Mouse (Mus musculus) retina, postnatal 7 days (tissue): ENCODE results near the gene Pdzd2.
A peak's percentile ranks its signal among the peaks of the same experiment; 100 is the strongest.
"Not testable (repeated sequence)": the region's sequence is repeated elsewhere in the genome, so short reads cannot be mapped to it uniquely, and the experiment has no call there.

Experiments used
- DNase-seq: peaks from one replicate; pipeline ENCODE4 v3.0.0-alpha.2; 2012; ENCODE audit warnings: low read depth, low spot score

Pdzd2 gene

DNA sequence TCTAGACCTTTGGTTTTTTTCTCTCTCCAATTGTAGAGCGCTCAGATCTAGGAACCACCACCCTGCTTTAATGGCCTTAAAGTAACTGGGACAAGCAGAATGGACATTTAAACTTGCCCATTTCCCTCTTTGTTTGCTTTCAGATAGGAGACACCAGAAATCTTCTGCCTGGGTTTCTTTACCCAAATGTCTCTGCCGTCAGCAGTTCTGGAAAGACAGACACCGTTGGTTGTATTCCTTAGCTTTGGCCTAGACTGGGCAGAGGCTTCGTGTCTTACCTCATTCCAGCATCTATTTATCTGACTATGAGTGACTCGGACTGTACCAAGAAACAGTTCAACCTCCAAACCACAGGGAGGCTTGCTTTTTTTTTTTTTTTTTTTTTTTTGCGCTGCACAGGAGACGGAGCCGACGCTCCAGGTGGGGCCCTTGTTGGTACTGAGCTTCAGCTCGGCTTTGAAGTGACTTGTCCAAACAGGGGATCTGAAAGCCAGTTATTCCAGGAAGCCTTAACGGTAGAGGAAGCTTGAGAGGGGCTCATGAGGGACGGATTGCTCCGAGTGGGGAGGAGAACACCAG lies 363.1 kb downstream of the Pdzd2 start:
- DNase-seq = no peak

GRCm38 (mm10) chr15:12375641-12376311 lies 363.9 kb downstream of the Pdzd2 start:
- peak; percentile 59 for DNase-seq

DNA sequence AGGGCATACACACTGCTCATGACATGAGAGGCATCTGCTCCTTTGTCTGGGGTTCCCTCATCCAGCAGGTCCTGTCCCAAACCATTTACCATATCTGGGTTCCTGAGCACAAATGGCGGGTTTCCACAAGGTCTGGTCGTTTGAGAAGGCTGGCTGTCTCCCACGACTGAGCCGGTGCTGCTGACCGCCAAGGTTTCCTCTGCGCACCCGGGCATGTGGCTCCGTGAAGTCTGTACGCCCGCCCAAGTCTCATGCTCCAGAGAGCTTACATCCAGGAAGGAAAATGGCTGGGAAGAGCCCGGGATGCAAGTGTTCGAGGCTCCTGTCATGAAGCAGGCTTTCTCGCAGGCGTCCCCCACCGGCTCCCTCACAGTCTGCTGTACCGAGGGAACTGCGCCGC lies 364.8 kb downstream of the Pdzd2 start:
- no peak for DNase-seq

- DNase-seq = no peak
These were observed 365.8 kb downstream of the Pdzd2 start for GRCm38 (mm10) chr15:12373918-12374317.

GRCm38 (mm10) chr15:12373496-12373895 lies 366.2 kb downstream of the Pdzd2 start:
- no peak for DNase-seq

DNA sequence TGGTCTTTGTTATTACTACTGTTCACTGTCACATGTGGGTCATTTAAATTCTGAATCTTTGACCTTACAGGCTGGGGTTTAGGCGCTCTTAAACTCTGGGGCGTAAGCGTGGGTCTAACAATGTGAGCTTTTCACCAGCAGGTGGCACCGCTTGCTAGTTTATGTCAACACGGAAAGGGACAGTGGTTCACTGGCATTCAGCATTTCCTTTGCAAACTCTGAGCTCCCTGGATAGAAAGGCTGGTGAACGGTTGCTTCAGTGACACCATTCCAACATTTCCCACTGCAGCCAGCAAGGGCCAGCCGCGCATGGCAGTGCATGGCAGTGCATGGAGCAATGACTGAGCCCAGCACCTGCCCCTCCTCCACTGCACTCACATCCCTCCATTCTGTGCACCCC lies 368.5 kb downstream of the Pdzd2 start:
- peak; percentile 63 for DNase-seq

DNA sequence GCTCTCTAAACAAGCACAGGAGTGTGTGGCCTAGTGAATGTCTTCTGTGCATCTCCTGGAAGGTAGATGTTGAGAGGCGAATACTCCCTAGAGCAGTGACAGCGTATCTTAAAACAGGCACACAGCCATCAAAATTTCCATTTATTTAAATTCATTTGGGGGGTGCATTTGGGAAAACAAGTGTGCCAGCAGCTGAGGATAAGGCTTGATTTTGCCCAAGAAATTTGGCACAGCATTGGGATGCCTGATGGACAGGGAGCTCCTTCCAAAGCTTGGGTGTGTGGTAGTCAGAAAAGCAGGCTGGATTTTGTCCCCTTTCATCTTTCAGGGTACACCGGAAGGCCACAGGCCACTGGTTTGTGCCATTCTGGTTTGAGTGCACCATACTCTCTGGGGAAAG lies 369.6 kb downstream of the Pdzd2 start:
- DNase-seq = no peak

DNA sequence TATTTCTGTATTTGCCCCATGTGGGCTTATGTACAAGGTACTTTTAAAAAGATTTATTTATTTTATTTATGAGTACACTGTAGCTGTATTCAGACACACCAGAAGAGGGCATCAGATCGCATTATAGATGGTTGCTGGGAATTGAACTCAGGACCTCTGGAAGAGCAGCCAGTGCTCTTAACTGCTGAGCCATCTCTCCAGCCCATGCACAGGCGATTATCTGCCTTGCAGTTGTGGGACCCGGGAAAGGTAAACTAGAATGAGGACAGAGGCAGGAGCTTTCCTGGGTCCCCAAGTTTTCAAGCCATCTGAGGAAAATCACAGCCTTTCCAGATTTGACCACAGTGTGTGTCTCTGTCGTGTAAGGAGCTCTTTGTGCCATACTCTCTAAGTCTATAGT lies 370.9 kb downstream of the Pdzd2 start:
- no peak for DNase-seq

GRCm38 (mm10) chr15:12368357-12368756 lies 371.4 kb downstream of the Pdzd2 start:
- no peak for DNase-seq

DNA sequence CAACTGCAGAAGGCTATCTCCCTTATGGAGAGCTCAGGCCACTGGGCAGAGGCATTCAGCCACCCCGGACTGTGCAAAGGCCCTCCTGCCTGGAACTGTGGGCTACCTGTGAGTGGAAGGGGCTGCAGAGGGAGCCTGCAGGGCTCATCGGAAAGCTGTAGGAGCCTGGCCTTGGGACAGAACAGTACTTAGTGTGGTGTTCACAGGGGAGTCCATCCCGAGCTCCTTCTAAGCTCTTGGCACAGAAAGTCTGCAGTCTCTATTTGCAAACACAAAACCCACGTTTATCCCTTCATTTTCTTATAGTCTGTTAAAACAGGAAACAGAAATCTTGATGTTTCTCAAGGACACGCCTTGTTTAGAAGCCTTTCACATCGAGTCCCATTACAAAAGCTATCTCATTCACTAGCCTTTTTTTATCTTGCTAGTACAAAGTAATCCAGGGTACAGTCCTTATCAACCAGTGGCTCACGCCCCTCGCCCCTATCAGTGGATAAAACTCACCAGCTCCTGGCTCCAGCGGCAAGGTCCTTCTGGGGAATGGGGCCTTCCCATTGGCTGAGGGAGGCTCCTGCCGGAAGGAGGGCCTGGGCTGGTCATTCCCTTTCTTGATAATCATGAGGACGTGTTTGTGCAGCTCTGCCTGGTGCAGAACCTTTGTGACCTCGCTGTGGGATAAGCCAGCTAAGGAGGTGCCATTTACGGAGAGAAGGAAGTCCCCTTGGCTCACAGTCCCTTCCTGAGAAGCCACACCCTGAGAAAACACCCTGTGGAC lies 372.2 kb downstream of the Pdzd2 start:
- no peak for DNase-seq

DNA sequence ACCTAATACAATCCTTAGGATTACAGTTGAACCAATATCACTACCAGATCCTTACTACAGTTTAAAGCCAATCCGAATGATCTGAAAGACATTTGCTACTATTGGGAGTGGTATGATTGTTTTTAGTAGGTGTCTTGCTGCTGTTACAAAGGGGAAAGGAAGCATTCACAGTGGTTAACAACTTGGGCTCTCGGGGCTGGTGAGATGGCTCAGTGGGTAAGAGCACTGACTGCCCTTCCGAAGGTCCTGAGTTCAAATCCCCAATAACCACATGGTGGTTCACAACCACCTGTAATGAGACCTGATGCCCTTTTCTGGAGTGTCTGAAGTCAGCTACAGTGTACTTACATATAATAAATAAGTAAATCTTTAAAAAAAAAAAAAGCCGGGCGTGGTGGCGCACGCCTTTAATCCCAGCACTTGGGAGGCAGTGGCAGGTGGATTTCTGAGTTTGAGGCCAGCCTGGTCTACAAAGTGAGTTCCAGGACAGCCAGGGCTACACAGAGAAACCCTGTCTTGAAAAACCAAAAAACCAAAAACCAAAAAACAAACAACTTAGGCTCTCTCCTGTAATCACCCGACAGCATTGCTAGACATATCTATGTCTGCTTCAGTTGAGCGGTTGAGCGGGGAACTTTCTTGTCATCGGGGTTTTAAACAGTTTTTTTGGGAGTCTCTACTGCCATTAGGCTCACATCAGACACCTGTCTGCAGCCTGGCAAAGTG lies 373.0 kb downstream of the Pdzd2 start:
- not testable (repeated sequence) for DNase-seq

DNA sequence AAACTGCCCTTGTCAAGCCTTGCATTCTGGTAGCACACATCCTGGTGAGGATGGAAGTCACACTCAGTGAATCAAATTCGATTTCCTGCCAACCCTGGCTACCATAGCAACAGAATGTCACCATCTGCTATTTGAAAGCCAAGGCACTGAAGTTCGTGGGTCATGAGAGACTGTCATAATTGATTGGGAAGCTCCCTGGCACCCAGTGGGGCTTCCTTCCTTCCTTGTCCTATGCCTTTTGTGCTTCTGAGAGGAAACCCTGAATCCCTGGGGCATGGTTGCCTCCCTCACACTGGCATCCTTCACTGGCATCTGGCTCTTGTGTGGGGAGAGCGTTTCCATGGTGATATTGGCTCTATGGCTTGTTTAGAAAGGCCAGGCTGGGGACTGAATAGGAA lies 373.7 kb downstream of the Pdzd2 start:
- DNase-seq = no peak

DNA sequence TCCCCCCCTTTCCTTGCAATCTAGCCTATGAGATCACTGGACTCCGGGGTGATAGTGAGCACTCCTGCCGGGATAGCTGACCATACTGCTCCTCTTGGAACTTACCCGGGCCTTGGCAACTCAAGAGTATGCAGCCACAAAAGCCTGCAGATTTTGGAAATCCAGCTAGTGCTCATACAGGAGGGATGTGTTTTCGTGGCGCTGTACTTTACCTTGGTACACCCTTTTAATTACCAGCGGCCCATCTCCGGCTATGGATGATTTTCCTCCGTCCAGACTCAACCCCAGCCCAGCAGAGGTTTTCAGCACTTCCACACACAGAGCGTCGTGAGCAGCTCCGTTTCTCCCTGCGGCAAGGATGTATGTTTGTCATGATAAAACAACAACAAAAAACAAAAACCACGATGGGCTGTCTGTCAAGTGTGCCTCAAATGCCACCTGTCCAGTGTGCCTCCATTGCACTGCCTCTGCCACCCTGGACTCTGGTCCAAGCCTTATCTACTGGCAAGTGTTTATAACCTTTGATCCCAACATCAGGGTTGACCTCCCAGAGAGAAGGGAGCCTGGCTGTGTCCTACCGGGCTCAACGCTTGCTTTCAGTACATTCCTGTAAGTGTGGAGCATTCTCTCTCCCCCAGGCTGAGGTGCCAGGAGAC lies 374.2 kb downstream of the Pdzd2 start:
- DNase-seq = no peak

GRCm38 (mm10) chr15:12364096-12364495 lies 375.6 kb downstream of the Pdzd2 start:
- no peak for DNase-seq

GRCm38 (mm10) chr15:12362701-12363040 lies 377.1 kb downstream of the Pdzd2 start:
- DNase-seq = no peak

DNA sequence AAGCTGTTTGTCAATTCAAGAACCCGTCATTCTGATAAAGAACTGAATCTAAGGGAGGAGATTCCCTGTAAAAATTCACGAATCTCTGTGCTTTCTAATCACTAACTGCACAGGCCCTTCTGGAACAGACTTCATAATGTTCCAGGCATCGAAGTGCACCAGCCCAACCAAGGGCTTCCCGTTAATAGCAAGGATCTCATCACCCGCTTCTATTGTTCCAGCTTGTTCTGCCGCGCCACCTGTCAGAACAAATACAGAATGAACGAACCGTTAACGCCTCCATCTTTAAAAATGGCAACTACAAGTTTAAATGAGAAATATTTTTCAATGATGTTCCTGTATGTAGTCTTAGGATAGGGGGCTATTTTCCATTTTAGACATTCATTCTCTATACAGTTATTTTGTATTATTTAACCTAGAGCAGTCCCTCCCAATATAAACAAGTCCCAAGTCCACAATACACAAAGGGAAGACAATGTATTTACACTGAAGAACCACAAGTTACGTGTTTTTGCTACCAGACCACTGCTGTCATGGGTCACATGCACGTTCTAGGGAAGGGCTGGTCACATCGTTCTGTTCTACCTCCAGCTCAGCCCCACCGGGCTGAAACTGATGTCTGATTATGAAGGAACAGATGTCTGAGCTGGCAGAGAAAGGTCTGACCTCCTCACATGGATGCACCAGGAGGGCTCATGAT lies 377.6 kb downstream of the Pdzd2 start:
- no peak for DNase-seq

- no peak for DNase-seq
These were observed 379.1 kb downstream of the Pdzd2 start for GRCm38 (mm10) chr15:12360519-12361212.

DNA sequence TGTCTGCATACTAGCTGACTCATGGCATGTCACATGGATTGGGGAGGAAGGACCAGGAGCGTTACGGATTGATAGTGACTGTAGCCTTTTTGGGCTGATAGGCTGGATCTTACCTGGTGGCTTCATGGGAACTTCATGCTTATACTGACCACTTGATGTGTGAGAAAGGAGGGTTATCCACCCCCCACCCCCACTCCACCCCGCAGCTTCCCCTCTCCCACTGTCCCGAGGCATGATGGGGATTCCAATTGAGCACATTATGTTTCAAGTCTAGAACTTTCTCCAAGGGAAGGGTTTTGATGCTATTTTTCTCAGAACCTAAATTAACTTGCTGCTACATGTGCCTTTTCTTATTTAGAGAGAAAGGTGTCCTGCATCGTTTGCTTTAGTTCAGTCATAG lies 381.3 kb downstream of the Pdzd2 start:
- no peak for DNase-seq

- DNase-seq = no peak
These were observed 382.3 kb downstream of the Pdzd2 start for GRCm38 (mm10) chr15:12357459-12357858.

GRCm38 (mm10) chr15:12355907-12356306 lies 383.8 kb downstream of the Pdzd2 start:
- DNase-seq = no peak

DNA sequence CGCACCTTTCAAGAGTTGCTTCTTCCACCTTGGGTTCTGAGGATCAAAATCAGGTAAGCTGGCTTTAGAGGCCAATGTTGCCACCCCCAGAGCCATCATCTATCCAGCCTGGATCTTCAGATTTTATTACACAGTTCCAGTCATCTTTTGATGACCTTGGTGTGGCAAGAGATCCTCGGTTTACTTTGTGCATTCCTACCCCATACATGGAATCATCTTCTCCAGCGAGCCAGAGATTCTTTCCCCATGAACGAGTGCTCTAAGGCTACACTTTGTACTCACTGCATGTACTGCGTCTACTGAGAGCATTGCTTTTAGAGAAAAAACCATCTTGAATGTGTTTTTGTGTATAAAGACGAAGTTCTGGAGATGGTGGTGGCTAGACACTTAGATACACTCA lies 384.5 kb downstream of the Pdzd2 start:
- no peak for DNase-seq
